Mouse (Mus musculus) heart, postnatal 0 days (tissue): Measurements from ENCODE around the gene Tlx3. TPM values are rescaled to one million over a fixed set of nuclear protein-coding genes. Genes with fewer than 3 reads are reported as not detected.

Source experiments
- ATAC-seq: fragments of 200-750 bp; cut with Nextera tagmentation; 2 replicates; pipeline ENCODE4 v1.8.0; 2017; ENCODE audit warnings: low read depth, moderate number of reproducible peaks, moderate library complexity; ENCODE audit not compliant: insufficient read depth
- DNase-seq: peaks from one replicate; pipeline ENCODE4 v3.0.0-alpha.2; 2016; ENCODE audit warnings: low spot score
- H3K27ac ChIP-seq: fragments of 300-500 bp; sonication (generic); 2 replicates; pipeline ENCODE4 v1.5.1; 2014; ENCODE audit warnings: low read depth, mild to moderate bottlenecking
- H3K27me3 ChIP-seq: fragments of 300-500 bp; sonication (generic); 2 replicates; pipeline ENCODE4 v1.6.1; 2014; ENCODE audit warnings: low read length, mixed read lengths; ENCODE audit not compliant: control insufficient read depth, insufficient read depth
- H3K36me3 ChIP-seq: fragments of 300-500 bp; sonication (generic); replicated peaks from 2 replicates; pipeline ENCODE4 v1.6.1; 2014; ENCODE audit warnings: low read length, mixed read lengths; ENCODE audit not compliant: control insufficient read depth, insufficient read depth
- H3K4me1 ChIP-seq: fragments of 300-500 bp; sonication (generic); 2 replicates; pipeline ENCODE4 v1.6.1; 2014; ENCODE audit warnings: antibody characterized with exemption; ENCODE audit not compliant: control insufficient read depth, insufficient read depth
- H3K4me2 ChIP-seq: fragments of 300-500 bp; sonication (generic); 2 replicates; pipeline ENCODE4 v1.6.1; 2014; ENCODE audit warnings: low read depth, mild to moderate bottlenecking, low read length, moderate library complexity
- H3K4me3 ChIP-seq: fragments of 300-500 bp; sonication (generic); 2 replicates; pipeline ENCODE4 v1.5.1; 2014; ENCODE audit warnings: low read depth, low read length
- H3K9ac ChIP-seq: fragments of 300-500 bp; sonication (generic); replicated peaks from 2 replicates; pipeline ENCODE4 v1.6.1; 2014; ENCODE audit warnings: low read depth, low read length, mixed read lengths
- H3K9me3 ChIP-seq: fragments of 300-500 bp; sonication (generic); replicated peaks from 2 replicates; pipeline ENCODE4 v1.6.1; 2016; ENCODE audit warnings: low read length; ENCODE audit not compliant: control insufficient read depth
- CTCF ChIP-seq: IDR thresholded peaks from 2 replicates; pipeline ENCODE4 v1.5.1; 2016; ENCODE audit warnings: antibody characterized with exemption, control low read depth, low read depth
- EP300 ChIP-seq: IDR thresholded peaks from 2 replicates; pipeline ENCODE4 v1.6.1; 2016; ENCODE audit warnings: antibody characterized with exemption, low read depth
- WGBS: fragments of 180-500 bp; shearing (Covaris S2); extraction: QIAGEN DNeasy Blood & Tissue Kit; methylation state at CpG from one replicate; pipeline ENCODE4 v1.1.7; 2014; 5-methylcytosine and 5-hydroxymethylcytosine counted together
- polyA plus RNA-seq: library from polyadenylated mRNA; unstranded; fragments of >200 nt; fragmentation: Nextera tagmentation; extraction: Ambion mirVana; gene quantifications from 2 replicates; pipeline ENCODE4 v1.2.1, GENCODE M21; 2015
- total RNA-seq: library from RNA; depleted of rRNA; stranded (reverse); fragments of >200 nt; gene quantifications from 2 replicates; pipeline ENCODE4 v1.2.3, GENCODE M21; 2014; ENCODE audit warnings: low replicate concordance; rRNA removed

The Tlx3 gene
- total RNA-seq = not detected in 2 replicates
- polyA plus RNA-seq = not detected in 2 replicates

GRCm38 (mm10) chr11:33203383-33204328 is at the start of gene Tlx3:
Gene Tlx3, minus strand, starts transcription at chr11:33203589.
- TF ChIP-seq EP300 = no peak
- TF ChIP-seq CTCF = no peak
- H3K4me3 ChIP-seq = peak within 1 kb of the TSS; percentile 25
- H3K27me3 ChIP-seq = peaks cover 96% of the 10 kb centered on the region
- 2% methylated on average over 81 of the region's 81 CpGs for WGBS
- no peak within 1 kb of the TSS for H3K9ac ChIP-seq
- H3K4me1 ChIP-seq = peaks cover 19% of the 10 kb centered on the region; the same call in 1 of the 2 replicates
- peak within 1 kb of the TSS; percentile 41 for H3K4me2 ChIP-seq
- H3K9me3 ChIP-seq = no peaks in the 10 kb centered on the region
- peak; percentile 5; the same call in 1 of the 2 replicates for ATAC-seq
- no peaks in the 10 kb centered on the region for H3K36me3 ChIP-seq
- no peak for DNase-seq
- no peak within 1 kb of the TSS for H3K27ac ChIP-seq

- Histone ChIP-seq H3K9me3 (no peaks in the 10 kb centered on the region), H3K9ac (no peak overlapping the region), H3K27me3 (no peaks in the 10 kb centered on the region), H3K4me1 (no peaks in the 10 kb centered on the region), H3K27ac (no peak overlapping the region), H3K4me3 (no peak overlapping the region), H3K4me2 (no peak overlapping the region), H3K36me3 (no peaks in the 10 kb centered on the region)
- ATAC-seq = no peak
- DNase-seq = no peak
- TF ChIP-seq EP300 (no peak), CTCF (no peak)
- WGBS = 85% methylated on average over 3 of the region's 3 CpGs
Measured at GRCm38 (mm10) chr11:33240295-33240694, 36.9 kb upstream of the Tlx3 start.

- TF ChIP-seq CTCF (no peak), EP300 (no peak)
- H3K4me1 ChIP-seq = no peaks in the 10 kb centered on the region
- DNase-seq = no peak
- no peaks in the 10 kb centered on the region for H3K27me3 ChIP-seq
- H3K4me3 ChIP-seq = no peak overlapping the region
- no peak overlapping the region for H3K4me2 ChIP-seq
- no peak for ATAC-seq
- no peak overlapping the region for H3K9ac ChIP-seq
- H3K27ac ChIP-seq = no peak overlapping the region
- 58% methylated on average over 3 of the region's 3 CpGs for WGBS
- no peaks in the 10 kb centered on the region for H3K36me3 ChIP-seq
- no peaks in the 10 kb centered on the region for H3K9me3 ChIP-seq
Measured at GRCm38 (mm10) chr11:33234134-33234533, 30.7 kb upstream of the Tlx3 start.

- WGBS = 73% methylated on average over 5 of the region's 5 CpGs
- no peak overlapping the region for H3K27ac ChIP-seq
Measured at GRCm38 (mm10) chr11:33232056-33232455, 28.7 kb upstream of the Tlx3 start.

GRCm38 (mm10) chr11:33228186-33228585 is 24.8 kb upstream of the Tlx3 start:
- no peaks in the 10 kb centered on the region for H3K27me3 ChIP-seq
- no peak overlapping the region for H3K27ac ChIP-seq
- no peak overlapping the region for H3K9ac ChIP-seq
- no peaks in the 10 kb centered on the region for H3K9me3 ChIP-seq
- H3K4me1 ChIP-seq = no peaks in the 10 kb centered on the region
- TF ChIP-seq CTCF = no peak
- no peak for TF ChIP-seq EP300
- no peak overlapping the region for H3K4me3 ChIP-seq
- ATAC-seq (no peak), DNase-seq (no peak)
- H3K36me3 ChIP-seq = no peaks in the 10 kb centered on the region
- H3K4me2 ChIP-seq = no peak overlapping the region
- 79% methylated on average over 2 of the region's 2 CpGs for WGBS

More at GRCm38 (mm10) chr11:33232056-33232455, 28.7 kb upstream of the Tlx3 start:
- ATAC-seq (no peak), DNase-seq (no peak)
- H3K4me3 ChIP-seq = no peak overlapping the region
- no peak overlapping the region for H3K9ac ChIP-seq
- H3K36me3 ChIP-seq = no peaks in the 10 kb centered on the region
- H3K4me2 ChIP-seq = no peak overlapping the region
- no peak for TF ChIP-seq CTCF
- no peak for TF ChIP-seq EP300
- H3K4me1 ChIP-seq = no peaks in the 10 kb centered on the region
- no peaks in the 10 kb centered on the region for H3K27me3 ChIP-seq
- H3K9me3 ChIP-seq = no peaks in the 10 kb centered on the region
